Mouse (Mus musculus) liver, postnatal 0 days (tissue): ENCODE data around the gene Hspg2.

Experiments
- CTCF ChIP-seq: sonication (generic); IDR thresholded peaks from 2 replicates; pipeline ENCODE4 v1.5.1; 2016; ENCODE audit warnings: antibody characterized with exemption, low read depth
- EP300 ChIP-seq: IDR thresholded peaks from 2 replicates; pipeline ENCODE4 v1.6.1; 2016; ENCODE audit warnings: antibody characterized with exemption, low read depth, mild to moderate bottlenecking

- no peak for TF ChIP-seq EP300
- no peak for TF ChIP-seq CTCF
Observed at GRCm38 (mm10) chr4:137473240-137473639, 4.7 kb downstream of the Hspg2 start.
